Mouse (Mus musculus) heart, adult 9 months (tissue): ENCODE data around the gene Lsamp.

ENCODE experiments used
- DNase-seq, 2 experiments: peaks; one replicate each; pipeline ENCODE4 v3.0.0; 2022; ENCODE audit warnings: low spot score in 2 of 2

Lsamp gene

DNA sequence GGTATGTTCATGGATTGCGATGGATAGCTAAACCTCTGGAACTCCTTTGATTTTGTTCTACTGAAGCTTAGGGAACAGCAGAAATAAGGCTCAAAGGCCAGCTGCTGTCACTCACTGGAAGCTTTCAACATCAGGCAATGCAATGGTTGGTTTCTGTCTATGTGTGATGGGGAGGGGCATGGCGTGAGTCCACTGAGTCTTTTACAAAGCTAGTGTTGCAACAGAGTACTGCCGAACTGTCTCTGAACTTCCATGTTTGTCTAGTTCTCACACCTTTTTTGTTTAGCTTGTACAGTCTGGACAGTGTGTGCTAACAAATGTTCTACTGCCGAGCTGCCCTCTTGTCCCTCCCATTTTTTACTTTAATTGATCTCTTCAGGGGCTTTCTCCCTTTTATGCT is 1258.7 kb downstream of the Lsamp start:
- no peak for DNase-seq

DNA sequence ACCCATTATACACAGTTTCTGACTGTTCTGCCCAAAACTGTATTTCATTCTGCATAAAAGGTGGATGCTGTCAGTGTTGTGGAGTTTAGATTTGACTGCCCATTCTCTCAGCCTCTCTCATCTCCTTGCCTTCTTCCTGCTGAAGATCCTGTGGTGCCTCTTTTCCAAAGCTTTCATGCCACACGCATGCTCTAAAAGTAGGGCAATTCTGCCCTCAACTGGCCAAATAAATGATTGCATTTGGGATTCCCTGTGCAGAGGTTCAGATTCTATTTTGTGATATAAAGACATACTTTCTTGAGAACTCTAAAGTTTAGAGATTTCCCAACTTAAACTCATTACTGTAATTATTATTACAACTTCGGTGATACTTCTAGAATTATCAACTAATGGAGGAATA is 1260.5 kb downstream of the Lsamp start:
- no peak for DNase-seq

DNA sequence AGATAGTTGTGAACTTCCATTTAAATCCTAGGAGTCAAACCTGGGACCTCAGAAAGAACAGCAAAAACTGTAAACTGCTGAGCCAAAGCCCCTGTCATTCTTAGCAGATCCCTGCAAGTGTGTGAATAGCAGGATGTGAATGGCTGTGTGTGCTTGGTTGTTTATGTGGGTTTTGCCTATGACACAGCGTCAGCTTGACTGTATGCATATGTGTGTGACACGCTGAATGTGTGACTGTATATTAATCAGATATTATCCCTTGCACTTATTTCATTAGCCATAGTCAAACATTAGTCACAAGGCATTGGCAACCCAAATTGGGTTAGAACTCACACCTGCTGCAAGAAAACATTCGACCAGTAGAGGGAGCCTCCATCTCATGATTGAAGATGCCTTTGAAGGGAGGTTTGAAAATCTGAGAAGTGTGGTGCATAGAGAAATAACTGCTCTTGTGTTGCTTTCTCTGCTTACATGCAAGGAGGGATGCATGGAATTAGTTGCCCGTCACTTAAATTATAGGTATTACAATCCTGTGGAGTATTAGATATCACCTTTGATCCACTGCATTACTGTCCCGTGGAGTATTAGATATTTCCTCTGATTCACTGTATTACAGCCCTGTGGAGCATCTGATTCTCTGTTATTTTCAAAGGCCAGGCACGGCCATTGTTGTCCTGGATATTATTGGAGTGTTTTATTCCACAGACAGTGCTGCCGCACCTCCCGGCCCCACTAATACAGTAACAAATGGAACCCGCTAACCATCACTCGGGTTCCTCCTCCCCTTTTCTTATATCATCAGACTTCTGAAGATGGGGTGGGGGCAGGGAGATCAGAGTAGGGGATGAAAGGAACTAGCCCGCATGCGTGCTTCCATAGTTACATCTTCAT is 1274.2 kb downstream of the Lsamp start:
- peak in 1 of 2 experiments; percentile 5 for DNase-seq

DNA sequence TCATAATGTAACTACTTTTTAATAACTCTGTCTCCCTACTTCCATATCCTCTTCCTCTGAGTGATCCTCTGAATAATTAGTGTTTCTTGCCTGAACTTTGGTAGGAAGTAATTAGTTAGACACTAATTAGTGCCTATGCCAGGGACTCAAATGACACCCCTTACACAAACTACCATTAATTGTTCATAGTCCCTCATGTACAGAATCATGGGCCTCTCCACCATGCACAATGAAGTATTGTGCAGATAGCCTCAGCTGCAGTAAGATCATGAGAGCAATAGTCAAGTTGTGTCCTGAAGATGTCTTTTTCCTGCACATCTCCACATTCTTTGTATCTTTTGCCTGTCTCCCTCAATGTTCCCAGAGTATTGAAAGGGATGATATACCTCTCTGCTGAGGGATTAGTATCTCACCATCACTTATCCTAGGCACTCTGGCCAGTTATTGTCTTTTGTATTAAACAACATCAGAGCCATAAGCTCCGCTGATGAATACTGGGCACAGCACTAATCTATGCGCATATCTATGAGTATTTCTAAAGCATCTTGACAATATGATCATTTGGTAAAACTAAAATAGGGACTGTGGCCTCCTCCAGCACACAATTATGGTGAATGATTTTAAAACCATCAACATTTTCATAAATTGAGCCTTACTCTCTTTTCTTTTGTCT is 1292.0 kb downstream of the Lsamp start:
- no peak for DNase-seq

DNA sequence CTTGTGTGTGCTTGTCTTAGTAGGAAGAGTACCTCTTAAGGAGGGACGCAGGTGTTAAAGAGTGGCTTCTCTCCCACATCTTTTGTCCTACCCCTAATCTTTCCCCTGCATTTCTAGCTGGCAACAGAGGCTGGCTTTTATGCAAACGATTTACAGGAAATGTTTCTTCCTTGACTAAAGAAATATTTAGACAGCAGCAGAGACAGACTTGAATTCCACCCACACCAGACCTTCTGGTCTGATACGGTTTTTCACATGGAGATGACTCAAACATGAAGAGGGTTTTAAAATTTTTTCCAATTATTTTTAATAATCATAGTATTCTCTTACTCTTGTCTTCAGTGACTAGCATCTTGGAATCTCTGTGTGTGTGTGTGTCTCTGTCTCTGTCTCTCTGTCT is 1333.8 kb downstream of the Lsamp start:
- no peak for DNase-seq

DNA sequence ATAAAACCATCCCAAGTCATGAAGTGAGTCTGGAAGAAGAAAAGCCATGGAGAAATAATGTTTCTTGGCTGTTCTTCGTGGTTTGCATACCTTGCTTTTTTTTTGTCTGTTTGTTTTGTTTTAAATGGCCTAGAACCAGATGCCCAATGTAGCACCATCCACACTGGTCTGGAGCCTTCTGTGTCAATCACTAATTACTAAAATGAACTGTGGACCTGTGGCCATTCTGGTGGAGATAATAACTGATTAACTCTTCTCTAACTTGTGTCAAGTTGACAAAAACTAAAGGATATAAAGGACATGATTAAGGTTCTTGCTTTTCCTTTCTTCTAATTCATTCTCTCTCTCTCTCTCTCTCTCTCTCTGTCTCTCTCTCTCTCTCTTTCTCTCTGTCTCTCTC is 1359.3 kb downstream of the Lsamp start:
- DNase-seq, result no peak

DNA sequence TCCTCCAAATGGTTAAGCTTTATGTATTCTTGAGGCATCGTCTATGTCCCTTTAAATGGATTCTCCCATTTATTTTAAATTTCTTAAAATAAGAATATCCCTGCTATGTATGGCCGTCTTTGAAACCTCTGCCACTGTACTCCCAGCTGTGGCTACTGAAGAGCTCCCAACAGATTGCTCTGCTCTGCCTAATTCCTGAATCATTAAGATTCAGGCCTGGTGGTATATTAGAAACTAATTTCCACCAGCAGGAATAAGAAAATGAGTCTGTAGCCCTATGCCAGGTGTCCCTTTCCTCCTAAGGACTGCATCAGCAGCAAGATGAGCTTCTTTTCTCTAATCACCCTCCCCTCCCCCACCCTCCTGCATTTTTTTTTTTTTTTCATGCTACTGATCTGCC is 1381.0 kb downstream of the Lsamp start:
- DNase-seq, result no peak

DNA sequence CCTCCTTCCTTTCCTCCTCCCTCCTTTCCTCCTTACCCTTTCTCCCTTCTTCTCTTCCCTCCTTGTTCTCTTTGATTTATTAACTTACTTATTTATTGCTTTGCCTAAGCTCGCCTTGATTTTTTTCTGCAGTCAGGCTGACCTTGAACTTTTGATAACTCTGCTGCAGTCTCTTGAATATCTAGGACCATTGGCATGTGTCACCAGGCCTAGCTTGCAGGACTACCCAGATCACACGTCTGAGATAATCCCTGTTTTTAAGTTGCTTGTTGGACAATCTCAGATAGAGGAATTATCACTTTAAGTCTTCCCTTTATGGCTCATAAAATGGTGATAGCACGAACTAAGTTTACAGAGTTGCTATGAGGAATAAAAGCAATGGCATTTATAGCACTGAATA is 1399.5 kb downstream of the Lsamp start:
- DNase-seq, result no peak

DNA sequence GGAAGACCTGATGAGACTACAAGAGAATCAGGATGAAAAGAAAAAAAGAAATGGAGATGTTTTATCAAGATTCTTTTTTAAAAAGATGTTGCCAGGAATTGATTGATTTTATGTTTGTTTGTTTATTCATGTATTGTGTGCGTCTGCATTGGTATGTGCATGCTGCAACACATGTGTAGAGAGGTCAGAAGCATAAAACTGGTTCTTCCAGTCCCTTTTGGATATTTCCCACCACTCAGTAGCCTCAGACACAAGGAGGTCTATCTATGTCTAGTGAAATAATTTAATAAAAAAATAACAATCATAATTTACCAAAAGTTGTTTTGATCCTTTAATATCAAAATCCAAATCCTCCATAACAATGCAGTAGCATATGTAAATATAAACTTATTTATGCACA is 1400.1 kb downstream of the Lsamp start:
- DNase-seq, result no peak

DNA sequence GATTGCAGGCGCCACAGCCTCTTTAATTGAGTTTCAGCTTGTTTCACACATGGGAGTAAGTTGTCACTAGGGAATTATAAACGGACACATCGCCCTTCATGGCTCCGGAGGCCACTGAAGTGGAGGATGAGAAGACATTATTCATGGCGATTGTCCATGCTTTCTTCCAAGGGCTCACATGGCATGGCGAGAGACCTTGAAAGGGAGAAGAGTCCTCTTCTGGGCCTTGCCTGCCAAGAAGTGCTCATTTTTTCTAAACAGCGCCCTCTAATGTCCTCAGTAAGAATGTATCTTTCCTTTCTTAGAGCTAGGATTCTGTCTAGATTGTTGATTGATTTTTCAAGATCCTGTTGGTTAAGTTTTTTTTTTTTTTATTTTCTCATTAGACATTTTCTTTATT is 1424.7 kb downstream of the Lsamp start:
- DNase-seq, result no peak

DNA sequence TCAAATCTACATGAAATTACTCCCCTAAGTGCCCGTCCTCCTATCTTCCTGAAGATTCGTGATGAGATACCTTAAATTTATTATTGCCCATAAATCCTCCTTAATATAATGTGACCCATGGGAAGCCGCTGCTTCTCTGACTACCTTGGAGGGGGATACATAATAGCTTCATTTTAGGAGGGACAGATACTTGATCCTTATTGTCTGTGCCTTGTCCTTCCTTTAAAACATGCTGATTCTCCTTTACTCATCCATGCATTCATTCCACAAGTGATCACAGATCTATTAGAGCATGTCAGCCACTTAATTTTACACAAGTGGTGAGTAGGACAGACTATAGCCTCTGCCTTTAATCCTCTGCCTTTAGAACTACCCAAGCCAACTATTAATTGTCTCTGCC is 1426.5 kb downstream of the Lsamp start:
- no peak for DNase-seq

DNA sequence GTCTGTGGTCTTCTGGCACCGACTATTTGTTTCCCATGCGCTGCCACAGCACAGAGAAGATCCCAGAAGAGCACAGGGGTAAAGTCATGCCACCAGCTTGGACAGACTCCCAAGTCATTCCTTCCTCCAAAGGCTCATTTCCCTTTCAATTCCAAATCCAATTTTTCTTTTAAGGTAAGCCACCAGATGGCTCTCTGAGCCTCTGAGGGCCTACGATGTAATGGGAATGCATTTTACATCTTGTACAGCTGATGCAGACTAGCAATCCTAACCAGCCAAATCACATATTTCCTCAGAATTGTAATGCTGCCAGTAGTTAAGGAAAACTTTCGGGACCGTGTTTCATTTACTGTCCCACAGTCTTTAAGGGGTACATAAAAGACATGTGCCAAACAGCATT is 1433.2 kb downstream of the Lsamp start:
- no peak for DNase-seq

DNA sequence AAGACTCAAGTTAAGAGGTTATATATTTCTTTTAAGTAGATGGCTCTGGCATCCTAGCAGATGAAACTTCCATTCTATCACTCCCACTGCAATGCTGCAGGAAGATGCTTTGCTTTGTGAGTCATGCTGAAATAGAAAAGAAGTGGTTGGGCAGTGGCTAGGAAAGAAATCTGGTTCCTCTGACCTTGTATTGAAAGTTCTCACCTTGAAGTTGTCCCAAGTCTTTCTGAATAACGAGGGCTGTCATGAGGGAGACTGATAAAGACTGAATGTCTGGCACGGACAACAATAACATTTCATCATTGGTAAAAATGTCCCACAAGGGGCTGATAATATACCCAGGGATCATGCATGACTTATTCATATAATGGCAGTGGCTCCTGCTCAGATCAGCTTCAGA is 1483.2 kb downstream of the Lsamp start:
- DNase-seq, result no peak

DNA sequence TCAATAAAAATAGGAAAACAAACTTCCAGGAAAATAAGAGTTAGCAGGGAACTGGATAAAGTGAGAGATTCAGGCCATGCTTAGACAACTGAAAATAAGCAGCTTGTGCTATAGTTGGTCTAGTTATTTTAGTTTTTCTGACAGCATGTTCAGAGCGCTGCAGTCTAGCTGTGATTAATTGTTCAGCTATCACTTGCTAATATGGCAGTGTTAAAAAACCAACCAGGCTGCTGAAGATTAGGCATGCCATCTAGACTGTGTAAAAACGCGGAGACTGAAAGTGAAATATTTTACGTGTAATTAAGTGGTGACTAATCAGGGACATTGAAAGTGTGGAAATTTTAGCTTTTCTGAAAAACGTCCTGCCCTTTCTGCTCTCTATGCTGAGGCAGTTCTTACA is 1494.5 kb downstream of the Lsamp start:
- no peak for DNase-seq

DNA sequence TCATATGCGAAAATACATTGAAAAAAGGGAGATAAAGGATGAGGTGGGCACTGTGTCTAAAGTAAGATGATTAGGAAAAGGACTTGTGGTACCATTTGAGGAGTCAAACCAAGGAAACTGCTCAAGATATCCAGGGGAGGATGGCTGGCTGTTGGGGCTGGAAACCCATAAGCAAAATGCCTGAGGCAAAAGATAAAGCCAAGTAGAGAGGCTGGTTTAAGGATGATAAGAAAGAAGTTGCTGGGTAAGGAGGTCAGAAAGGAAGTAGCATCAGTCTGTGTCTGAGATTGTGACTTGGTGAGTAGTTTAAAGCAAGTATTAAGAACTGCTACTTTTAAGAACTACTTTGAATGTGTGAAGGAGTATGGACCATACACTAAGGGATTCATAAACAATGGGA is 1497.7 kb downstream of the Lsamp start:
- DNase-seq, result no peak

DNA sequence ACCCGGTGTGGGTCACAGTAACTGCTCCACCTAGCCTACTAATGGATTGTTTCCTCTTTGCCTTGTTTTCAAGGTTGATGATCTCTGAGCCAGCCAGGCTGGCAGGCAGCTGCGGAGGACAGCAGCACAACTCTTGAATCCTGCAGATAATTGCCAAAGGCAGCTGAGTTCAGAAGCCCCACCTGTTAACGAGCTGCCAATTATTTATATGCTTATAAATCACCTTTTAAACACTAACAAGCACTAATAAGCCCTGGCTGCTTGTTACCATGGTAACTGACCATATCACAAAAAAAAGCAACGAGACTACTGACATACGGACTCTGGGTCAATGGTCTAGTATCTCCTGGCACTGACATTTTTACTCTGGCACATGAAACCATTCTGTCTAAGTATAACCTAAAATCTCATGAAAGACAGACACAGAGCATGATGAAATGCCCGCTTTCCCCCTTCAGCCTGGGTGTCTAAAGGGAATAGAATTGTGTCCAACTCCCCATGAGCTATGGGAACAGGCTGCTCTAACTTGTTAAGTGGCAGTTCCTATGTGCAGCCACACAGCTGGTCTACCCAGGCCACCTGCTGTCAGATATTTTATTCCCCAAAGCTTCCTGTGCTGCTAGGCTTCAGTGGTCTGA is 1526.9 kb downstream of the Lsamp start:
- DNase-seq, result no peak

DNA sequence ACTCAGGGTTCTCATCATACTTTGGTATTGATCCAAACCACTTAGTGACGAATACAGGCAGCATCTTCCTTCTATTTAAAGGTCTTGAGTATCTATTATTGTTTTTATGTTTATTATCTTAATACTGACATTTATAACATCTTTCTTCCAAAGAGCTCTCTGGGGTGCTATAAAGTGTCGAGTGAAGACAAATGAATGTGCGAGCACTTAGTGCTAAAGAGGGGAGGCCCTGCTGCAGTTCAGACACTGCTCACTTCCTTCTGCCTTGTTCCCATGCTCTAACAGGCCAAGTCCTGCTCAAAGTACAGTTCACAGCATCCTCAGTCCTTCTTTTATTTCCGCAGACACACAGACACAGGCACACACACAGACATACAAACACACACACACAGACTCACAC is 1537.4 kb downstream of the Lsamp start:
- no peak for DNase-seq

DNA sequence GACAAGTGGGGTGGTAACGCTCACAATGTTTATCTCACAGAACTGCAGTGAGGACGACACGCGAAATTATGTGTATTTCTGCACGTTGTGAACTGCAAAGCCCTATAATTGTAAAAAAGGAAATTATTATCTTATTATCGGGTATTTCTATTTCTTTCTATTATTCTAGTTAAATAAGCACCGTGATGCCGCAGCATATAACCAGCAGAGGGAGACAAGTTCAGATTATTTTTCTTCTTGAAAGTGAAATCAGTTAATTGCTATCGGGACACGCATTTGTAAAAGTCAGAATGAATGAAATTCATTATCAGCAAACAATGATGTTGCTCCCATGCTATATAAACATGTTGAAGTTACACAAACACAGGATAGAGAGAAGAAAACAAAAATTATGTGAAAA is 1540.1 kb downstream of the Lsamp start:
- no peak for DNase-seq

DNA sequence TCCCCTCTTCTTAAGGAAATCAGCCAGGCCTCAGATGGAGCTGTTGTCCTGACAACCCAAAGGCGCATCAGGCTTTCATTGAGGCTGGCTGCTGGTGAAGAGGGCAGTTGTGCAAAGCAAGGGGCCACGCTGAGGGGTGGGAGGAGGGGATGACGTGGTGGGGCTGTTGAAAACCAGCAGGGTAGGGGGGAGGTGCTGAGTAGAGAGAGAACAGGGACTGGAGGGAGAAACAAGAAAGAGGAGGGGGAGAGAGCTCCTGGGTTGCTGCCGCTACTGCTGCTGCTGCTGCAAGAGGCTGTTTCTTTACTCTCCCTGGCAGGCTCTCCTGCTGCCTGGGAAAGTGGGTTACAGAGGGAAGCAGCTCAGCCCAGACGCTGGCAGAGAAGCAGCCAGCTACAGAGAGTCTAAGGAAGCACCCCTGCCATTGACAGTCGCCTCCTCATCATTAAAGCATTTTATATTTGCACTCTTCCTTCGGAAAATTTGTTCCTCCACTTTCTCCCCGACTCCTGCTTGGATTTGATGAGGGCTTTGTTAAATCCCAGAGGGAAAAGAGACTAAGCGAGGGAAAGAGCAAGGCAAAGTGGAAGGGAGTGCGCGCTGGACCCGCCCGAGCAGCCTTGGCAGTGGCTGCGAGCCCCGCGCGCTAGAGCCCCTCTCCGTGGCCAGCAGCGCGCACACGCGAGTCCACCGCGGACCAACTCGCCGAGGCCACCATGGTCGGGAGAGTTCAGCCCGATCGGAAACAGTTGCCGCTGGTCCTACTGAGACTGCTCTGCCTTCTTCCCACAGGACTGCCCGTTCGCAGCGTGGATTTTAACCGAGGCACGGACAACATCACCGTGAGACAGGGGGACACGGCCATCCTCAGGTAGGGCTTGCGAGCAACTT is 1548.7 kb downstream of the Lsamp start:
- DNase-seq, result peak in 1 of 2 experiments; percentile 19

DNA sequence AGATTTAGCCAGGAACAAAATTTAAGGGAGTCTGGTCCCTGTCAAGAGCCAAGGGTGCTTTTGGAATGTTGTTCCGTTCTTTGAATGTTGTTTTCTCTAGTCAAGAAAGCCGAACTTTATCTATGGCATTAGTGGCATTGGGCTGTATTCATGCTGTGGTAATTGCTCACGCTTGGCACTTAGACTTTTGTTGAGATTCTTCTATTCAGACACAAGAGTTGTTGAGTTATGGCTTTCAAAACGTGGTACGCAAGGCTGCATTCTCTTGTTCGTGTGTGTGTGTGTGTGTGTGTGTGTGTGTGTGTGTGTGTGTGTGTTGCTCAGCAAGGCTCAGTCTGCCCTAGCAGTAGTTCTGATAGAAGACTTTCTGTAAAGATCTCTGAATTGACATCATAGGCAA is 1549.5 kb downstream of the Lsamp start:
- DNase-seq, result no peak

DNA sequence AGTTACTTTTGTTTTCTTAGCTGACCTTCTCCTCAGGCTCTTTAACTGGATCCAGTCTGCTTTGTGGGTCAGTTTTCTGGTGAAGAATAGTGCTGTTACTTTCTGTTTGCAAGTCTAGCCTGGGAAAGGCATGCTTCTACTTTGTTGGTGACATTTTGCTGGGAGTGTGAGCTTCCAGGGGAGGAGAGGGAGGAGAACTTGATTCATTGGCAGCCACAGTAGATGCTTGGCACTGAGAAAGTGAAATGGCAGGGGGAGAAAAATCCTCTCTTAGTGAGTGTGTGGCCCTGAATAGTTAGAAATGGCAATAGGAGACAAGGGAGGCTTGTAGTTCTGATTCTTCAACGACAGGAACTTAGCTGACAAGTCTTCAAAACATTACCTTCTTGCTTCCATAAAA is 1551.6 kb downstream of the Lsamp start:
- no peak for DNase-seq

DNA sequence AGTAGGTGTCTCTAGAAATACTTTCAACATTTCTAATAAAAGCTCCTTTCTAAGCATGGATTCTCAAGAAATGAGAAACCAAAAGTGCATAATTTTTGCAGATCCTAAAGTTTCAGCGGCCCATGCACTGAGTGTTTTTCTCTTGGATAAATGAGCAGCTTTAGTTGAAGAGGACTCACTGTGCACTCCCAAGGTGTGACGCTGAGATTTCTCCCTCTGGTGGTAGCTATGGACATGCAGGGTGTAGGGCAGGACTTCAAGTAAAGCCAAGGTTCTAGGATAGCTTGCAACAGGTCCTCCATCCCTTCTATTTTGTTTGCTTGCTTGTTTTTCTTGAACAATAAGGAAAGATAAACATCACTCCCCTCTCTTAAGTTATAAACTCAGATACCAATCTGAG is 1558.5 kb downstream of the Lsamp start:
- no peak for DNase-seq
